Mouse (Mus musculus) hindbrain, embryonic 16.5 days (tissue): ENCODE data around the gene Actl6b. TPM values are rescaled to one million over a fixed set of nuclear protein-coding genes. Genes with fewer than 3 reads are reported as not detected.

Experiments used
- ATAC-seq: fragments of 200-750 bp; cut with Nextera tagmentation; 2 replicates; pipeline ENCODE4 v1.8.0; 2017; ENCODE audit warnings: moderate TSS enrichment, moderate library complexity
- H3K27ac ChIP-seq: fragments of 300-500 bp; sonication (generic); 2 replicates; pipeline ENCODE4 v1.5.1; 2014; ENCODE audit warnings: low read depth, mild to moderate bottlenecking, control low read depth, low read length, moderate library complexity
- H3K27me3 ChIP-seq: fragments of 300-500 bp; sonication (generic); replicated peaks from 2 replicates; pipeline ENCODE4 v1.6.1; 2014; ENCODE audit warnings: low read length; ENCODE audit not compliant: control insufficient read depth, insufficient read depth
- H3K36me3 ChIP-seq: fragments of 300-500 bp; sonication (generic); 2 replicates; pipeline ENCODE4 v1.6.1; 2014; ENCODE audit warnings: mild to moderate bottlenecking, low read length, moderate library complexity, mixed read lengths; ENCODE audit not compliant: control insufficient read depth, insufficient read depth
- H3K4me1 ChIP-seq: fragments of 300-500 bp; sonication (generic); 2 replicates; pipeline ENCODE4 v1.6.1; 2014; ENCODE audit warnings: low read depth, low read length; ENCODE audit not compliant: control insufficient read depth, insufficient read depth
- H3K4me2 ChIP-seq: fragments of 300-500 bp; sonication (generic); 2 replicates; pipeline ENCODE4 v1.6.1; 2014; ENCODE audit warnings: mild to moderate bottlenecking, low read length, control low read depth, moderate library complexity
- H3K4me3 ChIP-seq: fragments of 300-500 bp; sonication (generic); 2 replicates; pipeline ENCODE4 v1.5.1; 2014; ENCODE audit warnings: mild to moderate bottlenecking, low read length, control low read depth, moderate library complexity
- H3K9ac ChIP-seq: fragments of 300-500 bp; sonication (generic); 2 replicates; pipeline ENCODE4 v1.6.1; 2014; ENCODE audit warnings: low read depth, mild to moderate bottlenecking, control low read depth, low read length, moderate library complexity
- H3K9me3 ChIP-seq: fragments of 300-500 bp; sonication (generic); 2 replicates; pipeline ENCODE4 v1.6.1; 2014; ENCODE audit warnings: mild to moderate bottlenecking, low read length, moderate library complexity; ENCODE audit not compliant: control insufficient read depth
- WGBS: fragments of 180-500 bp; shearing (Covaris S2); extraction: QIAGEN DNeasy Blood & Tissue Kit; methylation state at CpG from one replicate; pipeline ENCODE4 v1.1.7; 2014; 5-methylcytosine and 5-hydroxymethylcytosine counted together
- polyA plus RNA-seq: library from polyadenylated mRNA; unstranded; fragments of >200 nt; fragmentation: Nextera tagmentation; extraction: Ambion mirVana; gene quantifications from 2 replicates; pipeline ENCODE4 v1.2.1, GENCODE M21; 2015

Gene Actl6b
- polyA plus RNA-seq, 1 experiment from 2014 or later: 271 TPM

DNA sequence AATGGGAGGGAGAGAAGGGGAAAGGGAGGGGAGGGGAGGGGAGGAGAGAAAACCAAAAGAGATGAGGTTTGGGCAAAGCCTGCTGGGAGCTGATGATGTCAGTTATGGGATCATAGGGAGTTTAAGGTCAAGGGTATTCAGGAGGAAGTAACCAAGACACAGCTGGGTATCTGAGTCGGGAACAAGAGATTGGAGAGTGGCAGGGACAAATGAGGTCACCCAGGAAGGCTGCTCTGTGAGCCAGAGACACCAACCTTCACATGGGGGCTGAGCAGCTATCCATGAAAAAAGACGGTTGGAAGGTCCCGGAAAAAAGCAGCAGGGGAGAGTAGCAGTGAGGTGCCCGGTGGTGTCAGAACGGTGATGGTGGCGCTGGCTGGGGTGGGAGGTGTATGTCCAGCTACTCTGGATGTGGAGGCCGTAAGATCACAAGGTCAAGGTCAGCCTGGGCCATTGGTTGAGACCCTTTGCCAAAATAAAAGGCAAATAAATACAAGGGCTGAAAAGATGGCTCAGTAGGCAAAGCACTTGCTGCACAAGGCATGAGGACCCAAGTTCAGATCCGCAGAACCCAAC lies 15.0 kb downstream of the Actl6b start:
- H3K27me3 ChIP-seq: no peaks in the 10 kb centered on the region
- H3K4me3 ChIP-seq: no peak overlapping the region
- peaks cover 13% of the 10 kb centered on the region for H3K36me3 ChIP-seq
- H3K9me3 ChIP-seq: no peaks in the 10 kb centered on the region
- peaks cover 2% of the 10 kb centered on the region; the same call in 1 of the 2 replicates for H3K4me1 ChIP-seq
- ATAC-seq: no peak
- H3K9ac ChIP-seq: no peak overlapping the region
- H3K27ac ChIP-seq: no peak overlapping the region
- H3K4me2 ChIP-seq: no peak overlapping the region
- 81% methylated on average over 8 of the region's 8 CpGs for WGBS

DNA sequence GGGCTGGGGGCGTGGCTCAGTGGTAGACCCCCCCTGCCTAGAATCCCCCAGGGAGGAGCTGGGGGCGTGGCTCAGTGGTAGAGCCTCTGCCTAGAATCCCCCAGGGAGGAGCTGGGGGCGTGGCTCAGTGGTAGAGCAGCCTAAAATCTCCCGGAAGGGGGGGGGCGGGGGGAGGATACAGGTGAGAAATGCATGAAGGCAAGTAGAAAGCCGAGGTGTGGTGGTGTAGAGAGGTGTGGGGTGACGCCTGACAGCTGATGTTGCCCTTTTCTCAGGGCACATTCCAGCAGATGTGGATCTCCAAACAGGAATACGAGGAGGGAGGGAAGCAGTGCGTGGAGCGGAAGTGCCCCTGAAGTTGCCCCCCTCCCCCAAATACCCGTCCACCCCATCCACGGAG lies 15.7 kb downstream of the Actl6b start:
- no peak overlapping the region for H3K4me2 ChIP-seq
- peaks cover 2% of the 10 kb centered on the region; the same call in 1 of the 2 replicates for H3K4me1 ChIP-seq
- WGBS: 73% methylated on average over 12 of the region's 12 CpGs
- H3K27me3 ChIP-seq: no peaks in the 10 kb centered on the region
- no peaks in the 10 kb centered on the region for H3K9me3 ChIP-seq
- no peak overlapping the region for H3K4me3 ChIP-seq
- H3K36me3 ChIP-seq: peaks cover 13% of the 10 kb centered on the region
- H3K27ac ChIP-seq: no peak overlapping the region
- no peak overlapping the region for H3K9ac ChIP-seq
- ATAC-seq: no peak

DNA sequence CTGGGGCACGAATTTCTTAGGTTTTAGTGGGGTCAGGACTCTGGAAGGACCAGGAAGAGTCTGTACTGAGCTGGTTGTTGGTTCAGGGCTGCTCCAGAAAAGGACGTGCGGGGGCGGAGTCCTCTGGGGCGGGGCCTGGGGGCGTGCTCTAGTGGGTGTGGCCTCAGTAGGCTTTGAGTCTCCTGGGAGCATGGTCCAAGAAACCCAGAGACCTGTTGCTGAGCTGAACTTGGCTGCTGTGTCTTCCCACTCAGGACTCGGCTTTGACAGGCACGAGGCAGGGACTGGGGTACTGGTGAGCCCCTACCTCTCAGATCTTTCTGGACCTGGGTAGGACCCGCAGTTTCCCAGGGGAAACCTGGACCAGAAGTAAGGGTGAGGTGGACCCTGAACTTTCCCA lies 16.3 kb downstream of the Actl6b start, which contains the start of gene Tfr2:
TSS of gene Tfr2 (plus strand) at position 176 of the 400 bp plus-strand sequence.
- ATAC-seq: no peak
- Histone ChIP-seq H3K4me3 (no peak within 1 kb of the TSS), H3K4me1 (peaks cover 4% of the 10 kb centered on the region; the same call in 1 of the 2 replicates), H3K27me3 (no peaks in the 10 kb centered on the region), H3K9ac (no peak within 1 kb of the TSS), H3K9me3 (no peaks in the 10 kb centered on the region), H3K27ac (no peak within 1 kb of the TSS), H3K4me2 (no peak within 1 kb of the TSS), H3K36me3 (peaks cover 10% of the 10 kb centered on the region)
- 37% methylated on average over 9 of the region's 9 CpGs for WGBS

DNA sequence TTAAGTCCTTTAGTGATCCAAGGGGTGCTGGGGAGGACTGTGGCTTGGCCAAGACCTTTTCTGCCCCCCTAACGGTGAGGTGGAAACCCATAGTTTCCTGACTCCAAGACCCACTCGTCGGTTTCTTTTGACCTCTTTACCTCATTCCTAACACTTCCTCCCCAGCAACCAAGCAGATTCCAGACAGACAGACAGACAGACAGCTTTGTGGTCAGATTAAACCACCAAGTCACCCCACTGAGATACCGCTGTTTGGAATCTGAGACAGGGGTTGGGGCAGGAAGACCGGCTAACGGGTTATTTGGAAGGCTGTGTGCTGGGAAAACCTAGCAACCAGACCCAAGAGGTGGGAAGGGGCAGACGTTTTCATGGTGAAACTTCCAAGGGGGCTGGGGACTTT lies 16.9 kb downstream of the Actl6b start:
- no peak for ATAC-seq

DNA sequence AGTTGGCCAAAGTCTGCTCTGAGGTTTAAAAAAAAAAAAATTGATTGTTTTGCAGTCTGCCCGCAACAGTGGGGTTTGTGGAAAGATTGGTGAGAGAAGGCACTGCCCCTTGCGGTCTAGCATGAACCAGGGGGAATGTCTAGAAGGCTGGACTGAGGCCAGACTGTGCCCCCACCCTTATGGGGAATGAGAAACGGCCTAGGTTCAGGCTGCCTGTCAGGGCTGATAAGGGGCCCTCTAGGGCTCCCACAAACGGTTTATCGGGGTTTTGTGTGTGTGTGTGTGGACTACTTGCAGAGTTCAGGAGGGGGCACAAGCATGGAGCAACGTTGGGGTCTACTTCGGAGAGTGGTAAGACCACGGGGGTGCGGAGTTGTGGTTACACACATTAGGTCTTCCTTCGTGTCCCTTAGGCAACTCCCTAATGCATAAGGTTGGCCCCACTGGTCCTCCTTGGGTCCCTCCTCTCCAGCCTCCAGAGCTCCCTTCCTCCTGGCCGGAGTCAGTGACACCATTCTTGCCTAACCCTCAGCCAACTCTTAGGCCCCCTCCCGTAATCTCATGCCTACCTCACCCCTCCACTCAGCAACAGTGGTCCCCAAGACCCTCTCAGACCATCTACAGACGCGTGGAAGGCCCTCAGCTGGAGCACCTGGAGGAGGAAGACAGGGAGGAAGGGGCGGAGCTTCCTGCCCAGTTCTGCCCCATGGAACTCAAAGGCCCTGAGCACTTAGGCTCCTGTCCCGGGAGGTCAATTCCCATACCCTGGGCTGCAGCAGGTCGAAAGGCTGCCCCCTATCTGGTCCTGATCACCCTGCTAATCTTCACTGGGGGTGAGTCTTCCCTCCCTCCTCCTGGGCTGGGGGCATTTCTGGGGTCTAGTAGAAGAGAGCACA lies 17.6 kb downstream of the Actl6b start:
- WGBS: 82% methylated on average over 17 of the region's 17 CpGs
- Histone ChIP-seq H3K9ac (no peak overlapping the region), H3K4me3 (no peak overlapping the region), H3K4me1 (0 out of 2 replicates have a peak, but pooled peaks cover 2% of the 10 kb centered on the region), H3K27me3 (no peaks in the 10 kb centered on the region), H3K9me3 (no peaks in the 10 kb centered on the region), H3K4me2 (no peak overlapping the region), H3K27ac (no peak overlapping the region), H3K36me3 (peaks cover 9% of the 10 kb centered on the region; the same call in 1 of the 2 replicates)
- ATAC-seq: no peak

More for the DNA sequence above, 16.9 kb downstream of the Actl6b start:
- Histone ChIP-seq H3K36me3 (peaks cover 9% of the 10 kb centered on the region; the same call in 1 of the 2 replicates), H3K27me3 (no peaks in the 10 kb centered on the region), H3K4me2 (no peak overlapping the region), H3K27ac (no peak overlapping the region), H3K4me3 (no peak overlapping the region), H3K4me1 (peaks cover 4% of the 10 kb centered on the region; the same call in 1 of the 2 replicates), H3K9ac (no peak overlapping the region), H3K9me3 (no peaks in the 10 kb centered on the region)
- 46% methylated on average over 7 of the region's 7 CpGs for WGBS

DNA sequence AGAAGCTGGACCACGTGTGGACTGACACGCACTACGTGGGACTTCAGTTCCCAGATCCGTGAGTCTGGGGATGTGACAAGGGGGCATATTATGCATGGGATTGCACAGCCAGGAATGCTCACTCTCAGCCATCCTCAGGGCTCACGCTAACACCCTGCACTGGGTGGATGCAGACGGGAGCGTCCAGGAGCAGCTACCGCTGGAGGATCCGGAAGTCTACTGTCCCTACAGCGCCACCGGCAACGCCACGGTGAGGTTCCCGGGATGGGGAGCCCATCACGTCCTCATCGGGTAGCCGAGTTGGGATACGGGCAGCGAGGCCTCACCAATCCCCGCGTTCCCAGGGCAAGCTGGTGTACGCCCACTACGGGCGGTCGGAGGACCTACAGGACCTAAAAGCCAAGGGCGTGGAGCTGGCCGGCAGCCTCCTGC lies 21.2 kb downstream of the Actl6b start:
- 0 out of 2 replicates have a peak, but pooled peaks cover 2% of the 10 kb centered on the region for H3K4me1 ChIP-seq
- 7% methylated on average over 27 of the region's 27 CpGs for WGBS
- H3K9me3 ChIP-seq: no peaks in the 10 kb centered on the region
- ATAC-seq: peak; percentile 58; the same call in 1 of the 2 replicates
- no peaks in the 10 kb centered on the region for H3K36me3 ChIP-seq
- peak overlapping the region; percentile 58 for H3K9ac ChIP-seq
- no peaks in the 10 kb centered on the region for H3K27me3 ChIP-seq
- peak overlapping the region; percentile 52 for H3K4me2 ChIP-seq
- H3K4me3 ChIP-seq: peak overlapping the region; percentile 18
- no peak overlapping the region for H3K27ac ChIP-seq

DNA sequence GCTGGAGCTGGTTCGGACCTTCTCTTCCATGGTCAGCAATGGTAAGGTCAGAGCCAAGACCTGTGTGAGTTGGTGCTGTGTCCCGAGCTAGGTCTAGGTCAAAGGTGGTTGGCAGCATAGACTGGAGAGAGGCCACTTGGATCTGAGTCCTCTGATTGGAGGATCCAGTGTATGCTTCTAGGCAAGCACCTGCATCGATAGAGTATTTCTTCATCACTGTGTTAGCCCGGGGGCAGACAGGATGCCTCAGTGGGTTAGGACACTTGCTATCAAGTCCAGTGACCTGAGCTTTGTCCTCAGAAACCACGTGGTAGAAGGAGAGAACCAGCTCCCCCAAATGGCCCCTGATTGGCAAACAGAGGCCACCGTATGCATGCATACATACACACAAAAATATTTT lies 26.9 kb downstream of the Actl6b start:
- no peak overlapping the region for H3K9ac ChIP-seq
- H3K4me2 ChIP-seq: no peak overlapping the region
- H3K36me3 ChIP-seq: no peaks in the 10 kb centered on the region
- 72% methylated on average over 6 of the region's 6 CpGs for WGBS
- peaks cover 5% of the 10 kb centered on the region; the same call in 1 of the 2 replicates for H3K4me1 ChIP-seq
- H3K27ac ChIP-seq: no peak overlapping the region
- no peaks in the 10 kb centered on the region for H3K9me3 ChIP-seq
- ATAC-seq: no peak
- no peak overlapping the region for H3K4me3 ChIP-seq
- H3K27me3 ChIP-seq: no peaks in the 10 kb centered on the region; the same call in 1 of the 2 replicates

DNA sequence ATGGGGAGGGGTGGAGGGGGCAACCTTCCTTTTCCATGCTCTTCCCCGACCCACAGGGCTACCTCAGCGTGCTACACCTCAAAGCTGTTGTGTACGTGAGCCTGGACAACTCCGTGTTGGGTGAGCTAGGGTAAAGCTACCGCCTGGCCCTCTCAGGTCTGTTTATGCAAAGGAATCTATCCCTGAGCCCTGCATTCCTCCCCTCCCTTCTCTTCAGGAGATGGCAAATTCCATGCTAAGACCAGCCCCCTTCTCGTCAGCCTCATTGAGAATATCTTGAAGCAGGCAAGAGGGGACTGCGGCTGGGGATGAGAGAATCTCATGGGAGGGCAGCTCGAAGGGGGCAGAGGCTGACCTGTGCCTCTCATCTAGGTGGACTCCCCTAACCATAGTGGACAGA lies 29.4 kb downstream of the Actl6b start:
- peak overlapping the region; percentile 52 for H3K4me2 ChIP-seq
- WGBS: 42% methylated on average over 8 of the region's 8 CpGs
- H3K27me3 ChIP-seq: no peaks in the 10 kb centered on the region; the same call in 1 of the 2 replicates
- no peaks in the 10 kb centered on the region for H3K36me3 ChIP-seq
- H3K9me3 ChIP-seq: no peaks in the 10 kb centered on the region
- H3K4me1 ChIP-seq: peaks cover 5% of the 10 kb centered on the region; the same call in 1 of the 2 replicates
- H3K9ac ChIP-seq: peak overlapping the region; percentile 67
- H3K4me3 ChIP-seq: peak overlapping the region; percentile 32
- no peak for ATAC-seq
- H3K27ac ChIP-seq: no peak overlapping the region; the same call in 1 of the 2 replicates

DNA sequence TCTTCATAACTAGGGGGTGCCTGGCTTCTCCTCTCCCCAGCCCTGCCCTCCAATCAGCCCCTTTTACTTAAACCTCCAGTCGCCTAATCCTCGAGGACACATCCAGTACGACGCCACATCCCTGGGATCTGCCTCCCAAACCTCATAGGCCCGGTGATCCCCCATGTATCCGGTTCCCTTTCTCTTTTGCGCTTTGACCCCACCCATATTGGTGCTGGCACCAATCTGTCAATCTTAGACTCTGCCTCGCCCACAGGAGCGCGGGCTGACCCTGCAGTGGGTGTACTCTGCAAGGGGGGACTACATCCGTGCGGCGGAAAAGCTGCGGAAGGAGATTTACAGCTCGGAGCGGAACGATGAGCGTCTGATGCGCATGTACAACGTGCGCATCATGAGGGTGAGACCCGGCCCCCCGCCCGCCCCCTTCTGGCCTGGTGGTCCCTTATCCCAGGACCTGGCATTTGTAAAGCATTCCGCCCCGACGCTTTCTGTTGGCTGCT lies 30.4 kb downstream of the Actl6b start:
- Histone ChIP-seq H3K9ac (peak overlapping the region; percentile 67), H3K9me3 (no peaks in the 10 kb centered on the region), H3K4me3 (peak overlapping the region; percentile 32), H3K4me2 (peak overlapping the region; percentile 52), H3K27me3 (no peaks in the 10 kb centered on the region; the same call in 1 of the 2 replicates), H3K36me3 (no peaks in the 10 kb centered on the region), H3K27ac (peak overlapping the region; percentile 79), H3K4me1 (peaks cover 5% of the 10 kb centered on the region; the same call in 1 of the 2 replicates)
- peak; percentile 85 for ATAC-seq
- WGBS: 27% methylated on average over 27 of the region's 27 CpGs
